Mouse (Mus musculus): ENCODE data around the gene Plcb4.
A peak's percentile ranks its signal among the peaks of the same experiment; 100 is the strongest.

Gene Plcb4

GRCm38 (mm10) chr2:135658486-135659390 is at the start of gene Plcb4:
TSS of gene Plcb4 (plus strand) at chr2:135659011.
- DNase-seq: peak; percentile 91

GRCm38 (mm10) chr2:135614651-135615261 is 44.1 kb upstream of the Plcb4 start:
- no peak for DNase-seq

- no peak for DNase-seq
These were observed 42.7 kb upstream of the Plcb4 start for GRCm38 (mm10) chr2:135616090-135616489.

- DNase-seq: no peak
These were observed 40.3 kb upstream of the Plcb4 start for GRCm38 (mm10) chr2:135618551-135618950.

GRCm38 (mm10) chr2:135619956-135620355 is 38.9 kb upstream of the Plcb4 start:
- DNase-seq: no peak

GRCm38 (mm10) chr2:135627821-135628220 is 31.0 kb upstream of the Plcb4 start:
- DNase-seq: no peak

GRCm38 (mm10) chr2:135637227-135637626 is 21.6 kb upstream of the Plcb4 start:
- DNase-seq: no peak

GRCm38 (mm10) chr2:135641002-135641401 is 17.8 kb upstream of the Plcb4 start:
- DNase-seq: no peak

GRCm38 (mm10) chr2:135641636-135642035 is 17.2 kb upstream of the Plcb4 start:
- no peak for DNase-seq

- DNase-seq: no peak
These were observed 12.6 kb upstream of the Plcb4 start for GRCm38 (mm10) chr2:135646226-135646625.

GRCm38 (mm10) chr2:135646654-135647053 is 12.2 kb upstream of the Plcb4 start:
- no peak for DNase-seq

- no peak for DNase-seq
These were observed 10.8 kb upstream of the Plcb4 start for GRCm38 (mm10) chr2:135647985-135648384.

GRCm38 (mm10) chr2:135650885-135651284 is 7.9 kb upstream of the Plcb4 start:
- DNase-seq: no peak

GRCm38 (mm10) chr2:135652040-135652439 is 6.8 kb upstream of the Plcb4 start:
- DNase-seq: no peak

- DNase-seq: no peak
These were observed 6.4 kb upstream of the Plcb4 start for GRCm38 (mm10) chr2:135652451-135652850.

- no peak for DNase-seq
These were observed 2.9 kb upstream of the Plcb4 start for GRCm38 (mm10) chr2:135655948-135656347.

- DNase-seq: no peak
These were observed 2.2 kb upstream of the Plcb4 start for GRCm38 (mm10) chr2:135656586-135656985.

- DNase-seq: peak; percentile 78
These were observed 775 bp downstream of the Plcb4 start for GRCm38 (mm10) chr2:135659391-135660180.

- DNase-seq: no peak
These were observed 2.0 kb downstream of the Plcb4 start for GRCm38 (mm10) chr2:135660816-135661215.

- no peak for DNase-seq
These were observed 5.0 kb downstream of the Plcb4 start for GRCm38 (mm10) chr2:135663785-135664184.

GRCm38 (mm10) chr2:135667496-135667895 is 8.7 kb downstream of the Plcb4 start:
- no peak for DNase-seq

GRCm38 (mm10) chr2:135672459-135673104 is 13.8 kb downstream of the Plcb4 start:
- peak; percentile 45 for DNase-seq

GRCm38 (mm10) chr2:135673649-135674048 is 14.8 kb downstream of the Plcb4 start:
- no peak for DNase-seq

Measured in kidney, postnatal 14 days (tissue).